Mouse (Mus musculus) heart, embryonic 10.5 days (tissue): Measurements from ENCODE around the gene Srsf9. TPM values are rescaled to one million over a fixed set of nuclear protein-coding genes. Genes with fewer than 3 reads are reported as not detected.
A peak's percentile ranks its signal among the peaks of the same experiment; 100 is the strongest.

ENCODE experiments used
- DNase-seq: peaks from one replicate; pipeline ENCODE4 v3.0.0-alpha.2; 2017; ENCODE audit warnings: low spot score
- H3K27ac ChIP-seq: fragments of 300-500 bp; sonication (generic); 2 replicates; pipeline ENCODE4 v1.5.1; 2016; ENCODE audit warnings: mild to moderate bottlenecking
- H3K27me3 ChIP-seq: fragments of 300-500 bp; sonication (generic); 2 replicates; pipeline ENCODE4 v1.6.1; 2016; ENCODE audit warnings: mild to moderate bottlenecking; ENCODE audit not compliant: poor library complexity, insufficient read depth, severe bottlenecking
- H3K36me3 ChIP-seq: fragments of 300-500 bp; sonication (generic); 2 replicates; pipeline ENCODE4 v1.6.1; 2016; ENCODE audit warnings: mild to moderate bottlenecking, moderate library complexity
- H3K4me1 ChIP-seq: fragments of 300-500 bp; sonication (generic); 2 replicates; pipeline ENCODE4 v1.6.1; 2016; ENCODE audit warnings: mild to moderate bottlenecking
- H3K4me3 ChIP-seq: fragments of 300-500 bp; sonication (generic); 2 replicates; pipeline ENCODE4 v1.5.1; 2016; ENCODE audit warnings: mild to moderate bottlenecking, moderate library complexity
- H3K9me3 ChIP-seq: fragments of 300-500 bp; sonication (generic); 2 replicates; pipeline ENCODE4 v1.6.1; 2016; ENCODE audit warnings: mild to moderate bottlenecking, moderate library complexity
- WGBS: fragments of 180-500 bp; shearing (Covaris S2); methylation state at CpG from one replicate; pipeline ENCODE4 v1.1.7; 2016; 5-methylcytosine and 5-hydroxymethylcytosine counted together
- polyA plus RNA-seq: library from polyadenylated mRNA; unstranded; fragments of >200 nt; fragmentation: Nextera tagmentation; extraction: Ambion mirVana; gene quantifications from 2 replicates; pipeline ENCODE4 v1.2.1, GENCODE M21; 2016

The Srsf9 gene
- 154 and 293 TPM in 2 replicates for polyA plus RNA-seq

- H3K4me3 ChIP-seq, result peak within 1 kb of the TSS; percentile 94
- peak within 1 kb of the TSS; percentile 98 for H3K27ac ChIP-seq
- H3K27me3 ChIP-seq, result no peaks in the 10 kb centered on the region
- no peaks in the 10 kb centered on the region for H3K9me3 ChIP-seq
- peak; percentile 97 for DNase-seq
- peaks cover 31% of the 10 kb centered on the region for H3K4me1 ChIP-seq
- peaks cover 25% of the 10 kb centered on the region for H3K36me3 ChIP-seq
- WGBS, result under 1% methylated on average over 91 of the region's 97 CpGs
These were observed at the start of gene Srsf9 for GRCm38 (mm10) chr5:115326875-115327609. Gene Srsf9 (plus strand): TSS chr5:115327177.

DNA sequence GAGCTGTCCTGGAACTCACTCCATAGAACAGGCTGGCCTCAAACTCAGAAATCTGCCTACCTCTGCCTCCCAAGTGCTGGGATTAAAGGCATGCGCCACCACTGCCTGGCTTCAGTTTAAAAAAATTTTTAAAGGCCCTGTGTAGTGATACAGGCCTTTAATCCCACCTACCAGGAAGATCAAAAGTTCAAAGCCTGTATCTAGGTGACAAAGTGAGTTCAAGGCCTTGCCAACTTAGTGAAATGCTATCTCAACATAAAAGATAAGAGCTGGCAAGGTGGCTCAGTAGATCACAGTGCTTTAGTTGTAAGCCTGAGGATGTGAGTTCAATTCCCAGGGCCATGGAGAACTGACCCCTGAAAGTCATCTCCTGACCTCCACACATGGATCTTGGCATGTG, 48.9 kb upstream of the Srsf9 start:
- no peak for DNase-seq
- 0 out of 2 replicates have a peak, but pooled peaks cover 7% of the 10 kb centered on the region for H3K36me3 ChIP-seq
- no peak overlapping the region for H3K4me3 ChIP-seq
- peaks cover 14% of the 10 kb centered on the region for H3K4me1 ChIP-seq
- H3K9me3 ChIP-seq, result no peaks in the 10 kb centered on the region
- H3K27ac ChIP-seq, result no peak overlapping the region
- H3K27me3 ChIP-seq, result no peaks in the 10 kb centered on the region
- WGBS, result 64% methylated on average over 1 of the region's 1 CpGs

DNA sequence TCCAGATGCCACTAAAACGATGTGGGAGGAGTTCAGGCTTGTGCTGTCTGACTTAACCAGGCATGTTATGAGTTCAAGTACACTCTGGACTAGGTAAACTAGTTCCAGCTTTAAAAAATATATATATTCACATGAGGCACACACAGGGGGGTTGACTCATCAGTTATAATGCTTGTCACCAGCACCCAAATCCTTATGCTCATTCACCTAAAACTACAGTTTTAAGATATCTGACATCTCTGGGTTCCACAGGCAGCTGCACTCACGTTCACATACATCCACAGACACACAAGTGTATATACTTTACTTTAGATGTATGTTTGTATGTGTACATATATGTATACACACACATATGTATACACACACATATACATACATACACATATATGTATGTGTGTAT, 48.2 kb upstream of the Srsf9 start:
- peaks cover 14% of the 10 kb centered on the region for H3K36me3 ChIP-seq
- H3K27me3 ChIP-seq, result no peaks in the 10 kb centered on the region
- H3K27ac ChIP-seq, result no peak overlapping the region
- WGBS, result 61% methylated on average over 2 of the region's 2 CpGs
- H3K9me3 ChIP-seq, result no peaks in the 10 kb centered on the region
- peaks cover 7% of the 10 kb centered on the region for H3K4me1 ChIP-seq
- DNase-seq, result no peak
- no peak overlapping the region for H3K4me3 ChIP-seq

DNA sequence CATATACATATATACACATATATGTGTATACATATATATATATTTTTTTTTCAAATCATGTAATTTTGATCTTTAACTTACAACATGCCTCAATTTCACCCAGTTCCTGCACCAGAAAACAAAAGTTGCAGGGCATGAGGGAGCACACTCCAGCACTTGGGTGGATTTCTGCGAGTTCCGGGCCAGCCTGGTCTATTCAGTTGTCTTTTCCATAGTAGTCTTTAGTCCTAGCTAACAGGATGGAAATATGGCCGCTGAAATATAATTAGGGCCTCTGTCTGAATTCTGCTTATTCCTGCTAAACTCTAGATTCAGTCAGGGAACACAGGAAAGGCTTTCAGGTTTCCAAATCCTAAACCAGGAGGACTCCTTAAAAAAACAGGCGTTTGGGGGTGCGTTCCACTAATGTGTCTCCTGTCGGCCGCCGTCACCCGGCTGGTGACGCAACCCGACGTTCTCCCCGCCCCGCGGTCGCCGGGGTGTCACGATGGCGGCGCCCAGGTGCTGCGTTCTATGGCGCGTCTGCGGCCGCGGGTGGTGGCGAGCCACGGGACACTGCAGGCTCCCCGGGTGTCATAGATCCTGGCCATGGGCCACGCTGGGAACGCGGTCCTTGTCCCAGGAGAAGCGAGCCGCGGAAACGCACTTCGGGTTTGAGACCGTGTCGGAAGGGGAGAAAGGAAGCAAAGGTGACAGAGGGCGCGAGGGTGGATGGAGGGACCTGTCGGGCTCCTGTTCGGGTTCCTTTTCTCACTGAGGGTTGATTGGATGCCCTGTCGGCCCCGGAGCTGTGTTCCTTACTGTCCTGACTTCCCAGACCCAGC, 47.5 kb upstream of the Srsf9 start, which contains the start of gene Coq5:
TSS of gene Coq5 (plus strand) at position 441 of the 824 bp plus-strand sequence.
- H3K4me3 ChIP-seq, result peak within 1 kb of the TSS; percentile 100
- peaks cover 21% of the 10 kb centered on the region for H3K36me3 ChIP-seq
- 3% methylated on average over 45 of the region's 45 CpGs for WGBS
- DNase-seq, result peak; percentile 92
- peak within 1 kb of the TSS; percentile 90 for H3K27ac ChIP-seq
- H3K27me3 ChIP-seq, result no peaks in the 10 kb centered on the region
- peaks cover 7% of the 10 kb centered on the region for H3K4me1 ChIP-seq
- no peaks in the 10 kb centered on the region for H3K9me3 ChIP-seq

- H3K4me3 ChIP-seq, result peak overlapping the region; percentile 100
- no peaks in the 10 kb centered on the region for H3K9me3 ChIP-seq
- 13% methylated on average over 17 of the region's 17 CpGs for WGBS
- H3K4me1 ChIP-seq, result peaks cover 7% of the 10 kb centered on the region
- H3K36me3 ChIP-seq, result peaks cover 26% of the 10 kb centered on the region
- DNase-seq, result no peak
- H3K27me3 ChIP-seq, result no peaks in the 10 kb centered on the region
- H3K27ac ChIP-seq, result peak overlapping the region; percentile 90
These were observed 46.8 kb upstream of the Srsf9 start for GRCm38 (mm10) chr5:115280050-115280687.

DNA sequence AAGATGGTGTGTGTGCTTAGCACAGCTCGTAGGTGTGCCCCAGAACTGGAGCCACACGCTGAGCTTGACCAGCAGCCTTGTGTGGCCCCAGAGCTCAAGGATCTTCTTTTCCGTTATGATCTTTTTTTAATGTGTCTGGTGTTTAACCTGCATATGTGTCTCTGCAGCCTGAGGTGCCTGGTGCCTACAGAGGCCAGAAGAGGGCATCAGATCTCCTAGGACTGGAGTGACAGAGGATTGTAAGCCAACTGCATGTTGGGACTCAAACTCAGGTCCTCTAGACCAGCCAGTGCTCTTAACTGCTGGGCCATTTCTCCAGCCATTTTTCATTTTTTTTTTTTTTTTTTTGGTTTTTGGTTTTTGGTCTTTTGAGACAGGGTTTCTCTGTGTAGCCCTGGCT, 42.2 kb upstream of the Srsf9 start:
- 91% methylated on average over 3 of the region's 3 CpGs for WGBS

DNA sequence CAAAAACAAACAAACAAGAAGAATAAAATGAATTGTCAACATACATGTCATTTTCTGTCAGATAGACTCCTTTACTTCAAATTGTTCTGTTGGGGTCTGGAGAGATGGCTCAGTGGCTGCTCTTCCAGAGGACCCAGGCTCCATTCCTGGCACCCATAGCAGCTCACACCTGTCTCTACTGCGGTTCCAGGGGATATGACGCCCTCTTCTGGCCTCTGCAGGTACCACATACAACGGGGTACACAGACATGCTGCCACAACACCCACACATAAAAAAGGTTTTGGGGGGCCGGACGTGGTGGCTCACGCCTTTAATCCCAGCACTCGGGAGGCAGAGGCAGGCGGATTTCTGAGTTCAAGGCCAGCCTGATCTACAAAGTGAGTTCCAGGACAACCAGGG, 32.8 kb upstream of the Srsf9 start:
- Histone ChIP-seq H3K36me3 (peaks cover 93% of the 10 kb centered on the region), H3K9me3 (no peaks in the 10 kb centered on the region), H3K4me1 (peaks cover 15% of the 10 kb centered on the region), H3K4me3 (no peak overlapping the region), H3K27me3 (no peaks in the 10 kb centered on the region), H3K27ac (no peak overlapping the region)
- no peak for DNase-seq
- 90% methylated on average over 8 of the region's 8 CpGs for WGBS

More for the DNA sequence above, 42.2 kb upstream of the Srsf9 start:
- no peak overlapping the region for H3K4me3 ChIP-seq
- H3K27ac ChIP-seq, result no peak overlapping the region
- H3K27me3 ChIP-seq, result no peaks in the 10 kb centered on the region
- no peak for DNase-seq
- no peaks in the 10 kb centered on the region for H3K9me3 ChIP-seq
- H3K36me3 ChIP-seq, result peaks cover 61% of the 10 kb centered on the region
- peaks cover 14% of the 10 kb centered on the region for H3K4me1 ChIP-seq

DNA sequence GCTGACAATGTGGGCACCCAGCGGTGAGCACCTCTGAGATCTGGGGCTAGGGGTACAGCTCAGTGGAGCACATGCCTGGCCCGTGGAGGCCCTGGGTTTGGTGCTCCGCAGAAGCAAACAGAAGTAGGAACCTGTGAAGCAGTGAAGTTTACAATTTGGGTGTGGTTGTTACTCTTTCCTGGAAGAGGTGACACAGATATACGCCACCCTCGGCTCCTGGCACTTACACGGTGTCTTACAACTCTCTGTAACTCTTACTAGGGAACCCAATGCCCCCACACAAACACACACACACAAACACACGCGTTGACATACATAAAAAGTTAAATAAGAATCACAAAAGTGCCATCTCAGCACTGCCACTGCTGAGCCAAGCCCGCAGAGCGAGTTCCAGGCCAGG, 30.6 kb upstream of the Srsf9 start:
- H3K36me3 ChIP-seq, result peaks cover 74% of the 10 kb centered on the region
- H3K4me3 ChIP-seq, result no peak overlapping the region
- no peaks in the 10 kb centered on the region for H3K9me3 ChIP-seq
- H3K27me3 ChIP-seq, result no peaks in the 10 kb centered on the region
- no peak for DNase-seq
- peaks cover 26% of the 10 kb centered on the region for H3K4me1 ChIP-seq
- H3K27ac ChIP-seq, result no peak overlapping the region
- 84% methylated on average over 10 of the region's 10 CpGs for WGBS

DNA sequence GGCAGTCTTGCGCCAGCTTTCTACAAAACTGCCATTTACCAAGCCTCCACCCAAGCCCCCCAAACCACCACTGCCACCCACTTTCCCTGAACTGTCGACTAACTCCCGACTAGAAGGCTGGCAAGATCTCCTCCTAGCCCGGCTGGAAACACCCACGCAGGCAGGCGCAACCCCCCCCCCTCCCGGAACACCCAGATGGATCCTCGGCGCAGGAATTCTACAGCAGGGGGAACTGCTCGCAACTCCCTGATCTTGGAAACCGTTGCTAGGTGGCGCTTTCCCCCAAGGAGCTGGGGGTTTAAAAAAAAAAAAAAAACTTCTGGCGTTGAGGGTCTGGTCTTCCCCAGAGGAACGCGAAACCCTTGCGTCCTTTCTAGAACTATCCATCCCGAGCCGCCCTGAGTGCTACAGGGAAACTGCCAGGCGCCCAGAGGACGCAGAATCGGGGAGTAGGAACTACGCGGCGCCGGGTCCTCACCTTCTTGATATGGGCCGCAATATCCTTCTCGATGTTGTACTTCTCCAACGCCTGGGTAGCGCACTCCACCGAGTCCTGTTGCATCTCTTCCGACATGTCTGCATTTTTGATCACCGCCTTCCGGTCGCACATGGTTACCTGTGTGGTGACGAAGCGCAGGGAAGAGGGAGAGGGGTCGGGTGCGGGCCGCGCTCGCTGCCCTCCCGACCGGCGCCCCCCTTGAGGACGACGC, 26.8 kb upstream of the Srsf9 start:
- DNase-seq, result peak; percentile 89
- H3K4me1 ChIP-seq, result peaks cover 29% of the 10 kb centered on the region
- under 1% methylated on average over 46 of the region's 46 CpGs for WGBS

GRCm38 (mm10) chr5:115300792-115301614, 26.0 kb upstream of the Srsf9 start, which contains the start of gene Dynll1:
Gene Dynll1 (minus strand): TSS chr5:115300999.
- Histone ChIP-seq H3K4me1 (peaks cover 27% of the 10 kb centered on the region), H3K9me3 (no peaks in the 10 kb centered on the region), H3K27ac (peak within 1 kb of the TSS; percentile 92), H3K36me3 (peaks cover 33% of the 10 kb centered on the region), H3K4me3 (peak within 1 kb of the TSS; percentile 85), H3K27me3 (no peaks in the 10 kb centered on the region)
- DNase-seq, result peak; percentile 99
- WGBS, result under 1% methylated on average over 66 of the region's 66 CpGs

More for the DNA sequence above, 26.8 kb upstream of the Srsf9 start:
- H3K9me3 ChIP-seq, result no peaks in the 10 kb centered on the region
- H3K36me3 ChIP-seq, result peaks cover 40% of the 10 kb centered on the region
- no peaks in the 10 kb centered on the region for H3K27me3 ChIP-seq
- H3K27ac ChIP-seq, result peak overlapping the region; percentile 92
- H3K4me3 ChIP-seq, result peak overlapping the region; percentile 85

DNA sequence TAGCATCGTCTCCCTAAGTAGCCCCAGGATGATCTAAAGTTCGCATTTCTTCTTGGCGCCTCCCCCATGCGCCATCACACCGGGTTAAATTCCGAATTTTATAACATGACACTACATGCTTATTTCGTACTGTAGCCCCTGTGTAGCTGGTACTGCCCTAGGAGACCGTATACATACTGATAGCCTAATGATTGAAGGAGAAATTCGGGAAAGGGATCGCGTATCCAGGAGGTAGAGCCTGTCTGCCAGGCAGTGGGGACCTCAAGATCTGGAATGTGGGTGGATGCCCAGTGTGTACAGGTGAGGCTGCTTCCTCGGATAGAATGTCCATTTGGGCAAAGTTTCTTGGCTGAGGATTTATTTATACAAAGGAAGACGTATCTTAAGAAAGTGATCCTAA, 25.4 kb upstream of the Srsf9 start:
- no peak for DNase-seq
- H3K9me3 ChIP-seq, result no peaks in the 10 kb centered on the region
- 33% methylated on average over 13 of the region's 13 CpGs for WGBS
- H3K27me3 ChIP-seq, result no peaks in the 10 kb centered on the region
- peaks cover 26% of the 10 kb centered on the region for H3K36me3 ChIP-seq
- peak overlapping the region; percentile 85 for H3K4me3 ChIP-seq
- H3K4me1 ChIP-seq, result peaks cover 27% of the 10 kb centered on the region
- peak overlapping the region; percentile 92 for H3K27ac ChIP-seq
